Mouse (Mus musculus) C2C12 (cell line): ENCODE data around the gene Atxn10. TPM values are rescaled to one million over a fixed set of nuclear protein-coding genes. Genes with fewer than 3 reads are reported as not detected.

Experiments used
- H3K27me3 ChIP-seq: one replicate; pipeline ENCODE4 v1.6.1; 2011; ENCODE audit not compliant: control insufficient read depth, insufficient read depth, insufficient read length
- H3K36me3 ChIP-seq: one replicate; pipeline ENCODE4 v1.6.1; 2011; ENCODE audit not compliant: control insufficient read depth, insufficient read depth
- H3K4me3 ChIP-seq: one replicate; pipeline ENCODE4 v1.5.1; 2011; ENCODE audit warnings: mild to moderate bottlenecking, control low read depth; ENCODE audit not compliant: poor library complexity, insufficient read depth, severe bottlenecking
- H3K79me2 ChIP-seq: one replicate; pipeline ENCODE4 v1.6.1; 2011; ENCODE audit not compliant: control insufficient read depth, insufficient read depth
- H3K79me3 ChIP-seq: one replicate; pipeline ENCODE4 v1.6.1; 2011; ENCODE audit warnings: low read depth, control low read depth
- H3ac ChIP-seq: one replicate; pipeline ENCODE3; 2011; ENCODE audit warnings: low read depth; ENCODE audit not compliant: control insufficient read depth, insufficient read length
- CEBPB ChIP-seq: IDR thresholded peaks from one replicate; pipeline ENCODE4 v1.6.1; 2011; ENCODE audit warnings: low read depth, mild to moderate bottlenecking, control low read depth, moderate library complexity
- CTCF ChIP-seq: IDR thresholded peaks from one replicate; pipeline ENCODE4 v1.5.1; 2011; ENCODE audit not compliant: control insufficient read depth, insufficient read depth, insufficient read length
- FOSL1 ChIP-seq: IDR thresholded peaks from one replicate; pipeline ENCODE4 v1.8.0; 2011; ENCODE audit warnings: mild to moderate bottlenecking, low read length; ENCODE audit not compliant: poor library complexity, insufficient read depth, severe bottlenecking
- MAX ChIP-seq: IDR thresholded peaks from one replicate; pipeline ENCODE4 v1.6.1; 2011; ENCODE audit warnings: mild to moderate bottlenecking, control low read depth
- MYOD1 ChIP-seq: IDR thresholded peaks from one replicate; pipeline ENCODE4 v1.6.1; 2011; ENCODE audit warnings: low read depth; ENCODE audit not compliant: control insufficient read depth, insufficient read length
- MYOG ChIP-seq: IDR thresholded peaks from one replicate; pipeline ENCODE4 v1.6.1; 2011; ENCODE audit not compliant: control insufficient read depth, insufficient read length; ENCODE audit errors: extremely low read depth
- USF1 ChIP-seq: IDR thresholded peaks from one replicate; pipeline ENCODE4 v1.6.1; 2011; ENCODE audit warnings: low read depth, mild to moderate bottlenecking, control low read depth, moderate library complexity
- polyA plus RNA-seq: library from polyadenylated mRNA; unstranded; fragments of >200 nt; fragmentation: generic; extraction: Trizol; gene quantifications from one replicate; pipeline ENCODE4 v1.2.1, GENCODE M21; 2012; ENCODE audit warnings: missing spikeins

The Atxn10 gene
- polyA plus RNA-seq, 1 experiment, result 149 TPM

DNA sequence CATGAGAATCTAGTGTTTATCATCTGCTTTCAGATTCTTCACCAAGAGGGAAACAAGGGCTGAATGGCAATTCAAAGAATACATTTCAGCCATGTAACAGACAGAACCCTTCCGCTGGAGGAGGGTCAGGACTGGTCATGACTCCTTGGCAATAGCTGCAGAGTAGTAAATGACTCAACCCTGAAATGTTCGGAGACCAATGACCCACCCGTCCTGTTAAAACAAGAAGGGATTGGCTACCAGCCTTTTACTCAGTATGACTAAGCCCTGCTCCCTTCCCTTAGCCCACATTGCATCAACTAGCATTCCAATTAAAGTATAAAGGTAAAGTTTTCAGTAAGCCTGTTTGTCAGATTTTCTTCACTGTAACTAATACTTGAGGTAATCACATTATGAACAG, 88.2 kb downstream of the Atxn10 start:
- Histone ChIP-seq H3K27me3 (no peaks in the 10 kb centered on the region), H3K4me3 (no peak overlapping the region), H3ac (no peak overlapping the region), H3K36me3 (peaks cover 4% of the 10 kb centered on the region), H3K79me3 (peaks cover 7% of the 10 kb centered on the region), H3K79me2 (peaks cover 53% of the 10 kb centered on the region)
- TF ChIP-seq CEBPB (peak; percentile 93), MYOD1 (no peak), MAX (peak; percentile 68), FOSL1 (peak; percentile 73)

DNA sequence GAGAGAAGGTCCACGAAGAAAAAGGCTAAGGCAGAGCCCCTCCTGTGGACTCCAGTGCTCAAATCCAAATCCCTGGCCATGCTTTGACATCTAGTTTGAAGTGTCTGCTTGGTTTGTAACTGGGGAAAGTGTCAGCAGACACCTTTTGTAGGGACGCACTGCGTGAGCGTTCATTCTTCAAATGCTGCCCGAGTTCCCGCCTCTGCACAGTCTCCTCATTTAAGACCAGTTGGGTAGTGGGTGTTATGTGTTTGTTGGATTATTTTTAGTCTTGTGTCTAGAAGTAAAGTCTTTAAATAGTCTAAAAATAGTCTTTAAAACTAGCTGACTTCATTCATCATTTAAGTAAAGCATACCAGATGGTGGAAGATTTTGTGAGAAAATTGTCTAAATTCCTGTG, 92.1 kb downstream of the Atxn10 start:
- peaks cover 2% of the 10 kb centered on the region for H3K79me3 ChIP-seq
- peaks cover 46% of the 10 kb centered on the region for H3K79me2 ChIP-seq
- H3K36me3 ChIP-seq, result peaks cover 4% of the 10 kb centered on the region
- TF ChIP-seq MYOD1 (no peak), USF1 (no peak), MAX (no peak), CTCF (no peak), FOSL1 (no peak), CEBPB (no peak), MYOG (no peak)
- H3K4me3 ChIP-seq, result no peak overlapping the region
- H3ac ChIP-seq, result no peak overlapping the region
- no peaks in the 10 kb centered on the region for H3K27me3 ChIP-seq

DNA sequence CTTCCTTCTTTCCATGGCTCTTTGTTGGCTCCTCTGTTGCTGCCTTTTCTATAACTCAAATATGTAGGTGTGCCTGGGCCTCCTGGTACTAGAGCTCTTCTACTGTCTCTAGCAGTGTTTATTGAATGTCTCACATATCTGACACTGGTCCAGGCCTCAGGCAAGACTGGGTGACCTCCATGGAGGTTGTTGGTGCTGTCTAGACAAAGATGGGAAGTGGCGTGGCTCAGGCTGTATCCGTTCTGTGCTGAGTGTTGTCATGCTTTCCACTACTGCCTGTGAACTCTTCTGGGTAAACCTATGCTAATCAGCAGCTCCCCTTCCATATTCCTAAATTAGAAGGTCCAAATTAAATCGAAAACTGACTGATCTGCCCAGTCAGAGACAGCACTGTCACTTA, 106.5 kb downstream of the Atxn10 start:
- TF ChIP-seq USF1 (no peak), MYOD1 (no peak), MAX (no peak), MYOG (no peak), FOSL1 (no peak), CEBPB (no peak), CTCF (no peak)
- no peaks in the 10 kb centered on the region for H3K27me3 ChIP-seq
- H3ac ChIP-seq, result no peak overlapping the region
- peaks cover 52% of the 10 kb centered on the region for H3K36me3 ChIP-seq
- H3K4me3 ChIP-seq, result no peak overlapping the region
- no peaks in the 10 kb centered on the region for H3K79me2 ChIP-seq
- no peaks in the 10 kb centered on the region for H3K79me3 ChIP-seq

DNA sequence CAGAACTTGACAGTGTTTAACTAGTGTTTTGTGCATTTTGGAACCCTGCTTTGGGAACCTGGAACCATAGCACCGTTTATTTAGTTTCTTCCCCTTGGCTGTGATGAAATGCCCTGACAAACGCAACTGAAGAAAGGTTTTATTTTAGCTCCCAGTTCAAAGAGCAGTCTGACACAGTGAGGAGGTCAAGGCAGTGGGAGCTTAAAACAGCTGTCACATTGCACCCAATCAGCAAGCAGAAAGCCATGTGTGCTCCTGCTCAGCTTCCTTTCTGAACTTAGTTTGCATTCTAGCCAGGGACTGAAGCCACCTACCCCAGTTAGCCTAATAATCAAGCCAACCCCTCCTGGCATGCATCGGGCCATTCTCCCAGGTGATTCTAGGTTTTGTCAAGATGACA, 110.6 kb downstream of the Atxn10 start:
- peaks cover 51% of the 10 kb centered on the region for H3K36me3 ChIP-seq
- H3K79me3 ChIP-seq, result no peaks in the 10 kb centered on the region
- H3K79me2 ChIP-seq, result no peaks in the 10 kb centered on the region
- H3K4me3 ChIP-seq, result no peak overlapping the region
- TF ChIP-seq CTCF (no peak), CEBPB (no peak), MYOD1 (no peak), FOSL1 (no peak), MAX (no peak), MYOG (no peak)
- no peaks in the 10 kb centered on the region for H3K27me3 ChIP-seq
- no peak overlapping the region for H3ac ChIP-seq

DNA sequence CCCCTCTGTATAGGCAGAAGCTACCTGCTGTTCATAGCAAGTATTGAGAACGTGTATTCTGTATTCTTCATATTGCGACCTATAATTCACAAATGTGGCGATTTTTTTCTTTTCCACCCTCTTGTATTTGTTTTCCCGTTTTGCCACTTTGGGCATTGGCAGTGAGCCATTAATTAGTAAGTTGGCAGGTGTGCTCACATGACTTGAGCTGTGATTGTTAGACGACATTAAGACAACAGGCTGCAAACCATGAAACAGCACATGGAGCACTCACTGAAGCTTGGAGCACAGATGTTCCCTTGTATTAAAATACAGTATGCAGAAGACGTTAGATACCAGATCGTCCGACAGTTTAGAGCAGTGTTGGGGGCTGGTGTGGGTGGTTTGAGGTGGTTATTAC, 120.8 kb downstream of the Atxn10 start:
- Histone ChIP-seq H3K79me2 (no peaks in the 10 kb centered on the region), H3K36me3 (peaks cover 38% of the 10 kb centered on the region), H3ac (no peak overlapping the region), H3K4me3 (no peak overlapping the region), H3K27me3 (no peaks in the 10 kb centered on the region), H3K79me3 (no peaks in the 10 kb centered on the region)
- TF ChIP-seq MAX (no peak), USF1 (no peak), CTCF (no peak), MYOD1 (no peak), CEBPB (no peak)

DNA sequence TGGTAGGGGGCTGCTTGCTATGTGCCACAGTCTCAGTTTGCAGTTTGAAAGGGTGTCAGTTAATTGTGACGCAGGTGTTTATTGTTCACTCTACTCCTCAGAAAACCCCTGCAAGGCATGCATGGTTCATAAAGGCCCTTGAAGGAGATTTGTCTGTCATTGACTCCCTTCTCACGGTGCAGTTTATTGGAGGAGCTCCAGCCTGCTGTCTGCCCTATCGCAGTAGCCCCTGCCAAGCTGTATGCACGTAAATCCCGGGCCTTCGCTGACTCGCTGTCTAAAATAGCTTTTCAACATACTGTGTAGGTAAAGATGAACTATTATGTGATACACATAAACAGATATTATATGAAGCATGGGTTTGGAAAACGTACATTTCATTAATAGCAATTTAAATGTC, 121.8 kb downstream of the Atxn10 start:
- H3K4me3 ChIP-seq, result no peak overlapping the region
- H3ac ChIP-seq, result no peak overlapping the region
- H3K79me3 ChIP-seq, result no peaks in the 10 kb centered on the region
- peaks cover 46% of the 10 kb centered on the region for H3K36me3 ChIP-seq
- H3K79me2 ChIP-seq, result no peaks in the 10 kb centered on the region
- no peak for TF ChIP-seq FOSL1
- no peak for TF ChIP-seq MYOD1
- H3K27me3 ChIP-seq, result no peaks in the 10 kb centered on the region
